Mouse (Mus musculus): ENCODE measurements around the gene Psmb9.

Gene Psmb9

GRCm38 (mm10) chr17:34138655-34139054 lies 48.9 kb downstream of the Psmb9 start:
- no peak for DNase-seq (ENCODE audit: low read depth)

GRCm38 (mm10) chr17:34137601-34138000 lies 50.0 kb downstream of the Psmb9 start:
- DNase-seq (ENCODE audit: low read depth): no peak

GRCm38 (mm10) chr17:34135297-34136224 lies 52.0 kb downstream of the Psmb9 start:
- DNase-seq (ENCODE audit: low read depth): peak; percentile 100

GRCm38 (mm10) chr17:34134451-34134850 lies 53.1 kb downstream of the Psmb9 start:
- peak; percentile 34 for DNase-seq (ENCODE audit: low read depth)

GRCm38 (mm10) chr17:34133289-34133688 lies 54.3 kb downstream of the Psmb9 start:
- peak; percentile 33 for DNase-seq (ENCODE audit: low read depth)

Measured in naive thymus-derived CD4-positive, alpha-beta T cell, adult 2 months (primary cell).